Mouse (Mus musculus) layer of hippocampus, adult 9-11 months (tissue): ENCODE data around the gene Osbp2.

Source experiments
- DNase-seq: peaks from one replicate; pipeline ENCODE4 v3.0.0; 2022

The Osbp2 gene

GRCm38 (mm10) chr11:3754685-3755084 lies 109.0 kb downstream of the Osbp2 start:
- no peak for DNase-seq

- peak; percentile 61 for DNase-seq
Measured at GRCm38 (mm10) chr11:3753897-3754296, 109.8 kb downstream of the Osbp2 start.

- no peak for DNase-seq
Measured at GRCm38 (mm10) chr11:3752766-3753165, 110.9 kb downstream of the Osbp2 start.

GRCm38 (mm10) chr11:3749831-3750230 lies 113.9 kb downstream of the Osbp2 start:
- DNase-seq = no peak

GRCm38 (mm10) chr11:3742449-3742848 lies 121.3 kb downstream of the Osbp2 start:
- DNase-seq = no peak

- no peak for DNase-seq
Measured at GRCm38 (mm10) chr11:3741183-3741582, 122.5 kb downstream of the Osbp2 start.

- no peak for DNase-seq
Measured at GRCm38 (mm10) chr11:3738778-3739177, 124.9 kb downstream of the Osbp2 start.

GRCm38 (mm10) chr11:3735715-3736114 lies 128.0 kb downstream of the Osbp2 start:
- no peak for DNase-seq

GRCm38 (mm10) chr11:3733933-3734636 lies 129.6 kb downstream of the Osbp2 start:
- DNase-seq = no peak

- no peak for DNase-seq
Measured at GRCm38 (mm10) chr11:3731469-3731868, 132.2 kb downstream of the Osbp2 start.

- DNase-seq = no peak
Measured at GRCm38 (mm10) chr11:3727438-3728105, 136.1 kb downstream of the Osbp2 start.

GRCm38 (mm10) chr11:3725331-3726054 lies 138.2 kb downstream of the Osbp2 start:
- no peak for DNase-seq

GRCm38 (mm10) chr11:3724726-3725125 lies 139.0 kb downstream of the Osbp2 start:
- DNase-seq = no peak

- DNase-seq = peak; percentile 55
Measured at GRCm38 (mm10) chr11:3723910-3724309, 139.8 kb downstream of the Osbp2 start.

GRCm38 (mm10) chr11:3722861-3723260 lies 140.8 kb downstream of the Osbp2 start:
- no peak for DNase-seq

- no peak for DNase-seq
Measured at GRCm38 (mm10) chr11:3722036-3722435, 141.7 kb downstream of the Osbp2 start.

- DNase-seq = no peak
Measured at GRCm38 (mm10) chr11:3716662-3717061, 147.0 kb downstream of the Osbp2 start.

- peak; percentile 56 for DNase-seq
Measured at GRCm38 (mm10) chr11:3714486-3714885, 149.2 kb downstream of the Osbp2 start.

GRCm38 (mm10) chr11:3710203-3710602 lies 153.5 kb downstream of the Osbp2 start:
- DNase-seq = no peak

GRCm38 (mm10) chr11:3707057-3707456 lies 156.6 kb downstream of the Osbp2 start:
- no peak for DNase-seq

- DNase-seq = no peak
Measured at GRCm38 (mm10) chr11:3704404-3704803, 159.3 kb downstream of the Osbp2 start.

- DNase-seq = no peak
Measured at GRCm38 (mm10) chr11:3703089-3703992, 160.4 kb downstream of the Osbp2 start.

- no peak for DNase-seq
Measured at GRCm38 (mm10) chr11:3697441-3697840, 166.3 kb downstream of the Osbp2 start.
